Mouse (Mus musculus) stomach, adult 2 months (tissue): ENCODE measurements around the gene Elmod2. TPM values are rescaled to one million over a fixed set of nuclear protein-coding genes. Genes with fewer than 3 reads are reported as not detected.

Experiments used
- polyA plus RNA-seq: library from polyadenylated mRNA; depleted of rRNA; stranded (reverse); fragments of >200 nt; gene quantifications from 2 replicates; pipeline ENCODE4 v1.2.3, GENCODE M21; 2012; rRNA removed

The Elmod2 gene
- polyA plus RNA-seq: 0.13 and 0.37 TPM in 2 replicates

GRCm38 (mm10) chr8:83331899-83332697 is at the start of gene Elmod2:
Elmod2 (minus strand) TSS chr8:83332486.

GRCm38 (mm10) chr8:83348263-83348662 is 16.0 kb upstream of the Elmod2 start, which contains the start of gene Mgat4d:
Mgat4d (plus strand) TSS chr8:83348471.

GRCm38 (mm10) chr8:83290176-83290575 is 42.1 kb downstream of the Elmod2 start, which contains the start of gene Ucp1:
Ucp1 (plus strand) TSS chr8:83290352.

Other genes starting within 250 kb of the Elmod2 start
- gene Tbc1d9, start 167.1 kb downstream of the Elmod2 start, polyA plus RNA-seq: 9.0 and 13.2 TPM in 2 replicates
- gene Gm10645, start 166.3 kb downstream of the Elmod2 start, polyA plus RNA-seq: 0.87 and 1.8 TPM in 2 replicates
- 0.38 and 2.6 TPM in 2 replicates for gene Ucp1, start 42.1 kb downstream of the Elmod2 start, polyA plus RNA-seq
- not detected in 2 replicates for gene Mgat4d, start 16.0 kb upstream of the Elmod2 start, polyA plus RNA-seq
- gene Clgn, start 57.4 kb upstream of the Elmod2 start, polyA plus RNA-seq: 0.03 TPM in 1 of 2 replicates, not detected in the other
- 0.21 and 0.76 TPM in 2 replicates for gene Scoc, start 125.9 kb upstream of the Elmod2 start, polyA plus RNA-seq
- gene Olfr370, start 203.3 kb upstream of the Elmod2 start, polyA plus RNA-seq: not detected in 2 replicates
- gene Ndufb7, start 234.2 kb upstream of the Elmod2 start, polyA plus RNA-seq: 276 and 408 TPM in 2 replicates